Mouse (Mus musculus): ENCODE measurements around the gene Ube2b. TPM values are rescaled to one million over a fixed set of nuclear protein-coding genes. Genes with fewer than 3 reads are reported as not detected.

The Ube2b gene
- polyA plus RNA-seq (2012; rRNA removed) = 65.7 and 67.7 TPM in 2 replicates

GRCm38 (mm10) chr11:52000290-52000962 is at the start of gene Ube2b:
TSS of gene Ube2b (minus strand) at chr11:52000762.
- DNase-seq (ENCODE audit: low read depth) = peak; percentile 92

- no peak for DNase-seq (ENCODE audit: low read depth)
Measured at GRCm38 (mm10) chr11:52046446-52047165, 46.0 kb upstream of the Ube2b start.

- DNase-seq (ENCODE audit: low read depth) = no peak
Measured at GRCm38 (mm10) chr11:52044156-52044555, 43.6 kb upstream of the Ube2b start.

- no peak for DNase-seq (ENCODE audit: low read depth)
Measured at GRCm38 (mm10) chr11:52043224-52043623, 42.7 kb upstream of the Ube2b start.

- no peak for DNase-seq (ENCODE audit: low read depth)
Measured at GRCm38 (mm10) chr11:52037659-52038058, 37.1 kb upstream of the Ube2b start.

- no peak for DNase-seq (ENCODE audit: low read depth)
Measured at GRCm38 (mm10) chr11:52035905-52036304, 35.3 kb upstream of the Ube2b start.

GRCm38 (mm10) chr11:52033953-52034352 is 33.4 kb upstream of the Ube2b start:
- DNase-seq (ENCODE audit: low read depth) = no peak

GRCm38 (mm10) chr11:52032356-52032755 is 31.8 kb upstream of the Ube2b start:
- no peak for DNase-seq (ENCODE audit: low read depth)

- DNase-seq (ENCODE audit: low read depth) = no peak
Measured at GRCm38 (mm10) chr11:52018217-52018616, 17.7 kb upstream of the Ube2b start.

GRCm38 (mm10) chr11:52011541-52011940 is 11.0 kb upstream of the Ube2b start:
- no peak for DNase-seq (ENCODE audit: low read depth)

GRCm38 (mm10) chr11:52011011-52011410 is 10.4 kb upstream of the Ube2b start:
- no peak for DNase-seq (ENCODE audit: low read depth)

GRCm38 (mm10) chr11:52005586-52005985 is 5.0 kb upstream of the Ube2b start:
- no peak for DNase-seq (ENCODE audit: low read depth)

- DNase-seq (ENCODE audit: low read depth) = no peak
Measured at GRCm38 (mm10) chr11:52003772-52004528, 3.4 kb upstream of the Ube2b start, which contains the start of gene Cdkl3. TSS of gene Cdkl3 (plus strand) at chr11:52004221.

GRCm38 (mm10) chr11:52003505-52003771 is 2.9 kb upstream of the Ube2b start:
- no peak for DNase-seq (ENCODE audit: low read depth)

- no peak for DNase-seq (ENCODE audit: low read depth)
Measured at GRCm38 (mm10) chr11:52002842-52003504, 2.4 kb upstream of the Ube2b start.

- DNase-seq (ENCODE audit: low read depth) = no peak
Measured at GRCm38 (mm10) chr11:52001861-52002260, 1.3 kb upstream of the Ube2b start.

GRCm38 (mm10) chr11:52001341-52001740 is 779 bp upstream of the Ube2b start:
- DNase-seq (ENCODE audit: low read depth) = no peak

- DNase-seq (ENCODE audit: low read depth) = no peak
Measured at GRCm38 (mm10) chr11:51999611-52000289, 812 bp downstream of the Ube2b start.

- DNase-seq (ENCODE audit: low read depth) = no peak
Measured at GRCm38 (mm10) chr11:51971644-51972043, 28.9 kb downstream of the Ube2b start.

- DNase-seq (ENCODE audit: low read depth) = no peak
Measured at GRCm38 (mm10) chr11:51969511-51969910, 31.1 kb downstream of the Ube2b start.

- no peak for DNase-seq (ENCODE audit: low read depth)
Measured at GRCm38 (mm10) chr11:51968896-51969295, 31.7 kb downstream of the Ube2b start.
